Mouse (Mus musculus) stomach, embryonic 15.5 days (tissue): ENCODE data around the gene Fam90a1a. TPM values are rescaled to one million over a fixed set of nuclear protein-coding genes. Genes with fewer than 3 reads are reported as not detected.
"Not testable (repeated sequence)": the region's sequence is repeated elsewhere in the genome, so short reads cannot be mapped to it uniquely, and the experiment has no call there.

Experiments used
- ATAC-seq: fragments of 200-750 bp; cut with Nextera tagmentation; 2 replicates; pipeline ENCODE4 v1.8.0; 2017; ENCODE audit warnings: low read depth, moderate number of reproducible peaks, moderate TSS enrichment; ENCODE audit not compliant: insufficient read depth, low FRiP score
- H3K27ac ChIP-seq: fragments of 300-500 bp; sonication (generic); 2 replicates; pipeline ENCODE4 v1.5.1; 2015; ENCODE audit warnings: mild to moderate bottlenecking, inconsistent platforms
- H3K27me3 ChIP-seq: fragments of 300-500 bp; sonication (generic); replicated peaks from 2 replicates; pipeline ENCODE4 v1.6.1; 2015; ENCODE audit warnings: inconsistent platforms
- H3K36me3 ChIP-seq: fragments of 300-500 bp; sonication (generic); 2 replicates; pipeline ENCODE4 v1.6.1; 2015; ENCODE audit warnings: inconsistent platforms
- H3K4me1 ChIP-seq: fragments of 300-500 bp; sonication (generic); 2 replicates; pipeline ENCODE4 v1.6.1; 2015; ENCODE audit warnings: inconsistent platforms
- H3K4me2 ChIP-seq: fragments of 300-500 bp; sonication (generic); 2 replicates; pipeline ENCODE4 v1.6.1; 2015; ENCODE audit warnings: mild to moderate bottlenecking, inconsistent platforms
- H3K4me3 ChIP-seq: fragments of 300-500 bp; sonication (generic); replicated peaks from 2 replicates; pipeline ENCODE4 v1.5.1; 2015; ENCODE audit warnings: inconsistent platforms
- H3K9ac ChIP-seq: fragments of 300-500 bp; sonication (generic); 2 replicates; pipeline ENCODE4 v1.6.1; 2015; ENCODE audit warnings: inconsistent platforms
- H3K9me3 ChIP-seq: fragments of 300-500 bp; sonication (generic); 2 replicates; pipeline ENCODE4 v1.6.1; 2016; ENCODE audit warnings: inconsistent platforms
- WGBS: fragments of 180-500 bp; shearing (Covaris S2); methylation state at CpG from one replicate; pipeline ENCODE4 v1.1.7; 2015; 5-methylcytosine and 5-hydroxymethylcytosine counted together
- polyA plus RNA-seq: library from polyadenylated mRNA; unstranded; fragments of >200 nt; fragmentation: Nextera tagmentation; extraction: Ambion mirVana; gene quantifications from 2 replicates; pipeline ENCODE4 v1.2.1, GENCODE M21; 2015

Gene Fam90a1a
- not detected in 2 replicates for polyA plus RNA-seq

DNA sequence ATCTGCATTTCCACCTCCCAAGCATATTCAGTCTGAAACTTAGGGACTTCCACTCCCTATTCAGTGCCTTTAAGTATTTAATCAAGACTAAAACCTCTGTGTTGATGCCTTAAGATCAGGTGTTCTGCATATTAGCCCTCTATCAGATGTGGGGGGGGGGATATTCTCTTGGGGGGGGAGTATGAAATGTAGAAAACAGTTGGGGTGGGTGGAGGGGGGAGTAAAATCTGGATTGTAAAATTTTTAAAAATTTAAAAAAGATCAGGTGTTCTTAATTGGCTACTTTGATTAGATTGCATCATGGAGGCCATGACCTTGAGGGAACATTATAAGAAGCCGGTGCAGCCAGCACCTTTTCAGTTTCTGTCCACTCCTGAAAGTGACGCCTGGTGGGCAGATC lies at the start of gene Fam90a1a:
TSS of gene Fam90a1a (plus strand) at position 301 of the 400 bp plus-strand sequence.
- 71% methylated on average over 2 of the region's 2 CpGs for WGBS

DNA sequence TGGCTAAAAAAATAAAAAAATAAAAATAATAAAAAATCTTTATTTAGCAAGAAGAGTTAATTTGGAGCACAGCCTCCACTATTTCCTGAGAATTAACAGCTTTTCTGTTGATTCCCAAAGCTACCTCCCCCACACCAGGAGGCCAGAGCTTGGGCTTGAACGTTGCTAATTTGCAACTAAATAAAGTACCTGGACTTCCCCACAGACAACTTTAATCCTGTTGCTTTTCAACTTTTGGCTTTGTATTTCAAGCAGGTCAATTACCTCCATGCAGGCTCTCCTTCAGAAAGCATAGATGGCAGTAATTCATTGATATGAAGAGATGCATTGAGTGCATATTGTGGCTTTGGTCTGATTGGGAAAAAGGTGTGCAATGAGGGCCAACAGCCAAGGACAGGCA lies 46.6 kb upstream of the Fam90a1a start:
- Histone ChIP-seq H3K4me1 (no peaks in the 10 kb centered on the region), H3K9ac (no peak overlapping the region), H3K27ac (no peak overlapping the region), H3K4me3 (no peak overlapping the region), H3K36me3 (no peaks in the 10 kb centered on the region), H3K27me3 (no peaks in the 10 kb centered on the region), H3K4me2 (no peak overlapping the region), H3K9me3 (no peaks in the 10 kb centered on the region)
- ATAC-seq = no peak
- 12% methylated on average over 1 of the region's 1 CpGs for WGBS

More for the DNA sequence above, at the start of gene Fam90a1a:
- no peak within 1 kb of the TSS for H3K4me3 ChIP-seq
- H3K9me3 ChIP-seq = no peaks in the 10 kb centered on the region
- H3K27me3 ChIP-seq = no peaks in the 10 kb centered on the region
- H3K36me3 ChIP-seq = no peaks in the 10 kb centered on the region
- no peak within 1 kb of the TSS for H3K27ac ChIP-seq
- no peak within 1 kb of the TSS for H3K9ac ChIP-seq
- no peak within 1 kb of the TSS for H3K4me2 ChIP-seq
- no peak for ATAC-seq
- no peaks in the 10 kb centered on the region for H3K4me1 ChIP-seq

DNA sequence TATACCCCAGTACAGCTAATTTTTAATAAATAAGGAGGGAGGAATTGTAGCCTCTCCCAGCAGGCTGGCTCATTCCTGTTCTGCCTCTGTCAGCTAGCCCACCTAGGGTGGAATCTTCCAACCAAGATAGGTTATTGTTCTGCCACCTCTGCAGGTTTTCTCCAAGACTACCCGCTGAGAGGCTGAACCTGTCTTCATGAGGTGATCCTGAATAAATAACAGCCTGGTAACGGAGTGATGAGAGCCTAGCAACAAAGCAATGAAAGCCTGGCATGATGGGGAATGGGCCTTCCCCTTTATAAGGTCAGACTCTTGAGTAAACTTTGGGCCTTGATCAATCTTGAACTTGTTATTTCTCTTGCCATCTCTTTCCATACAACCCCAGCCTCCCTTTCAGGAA lies 46.0 kb upstream of the Fam90a1a start:
- H3K4me3 ChIP-seq = no peak overlapping the region
- H3K4me2 ChIP-seq = no peak overlapping the region
- no peaks in the 10 kb centered on the region for H3K9me3 ChIP-seq
- no peak overlapping the region for H3K27ac ChIP-seq
- H3K4me1 ChIP-seq = no peaks in the 10 kb centered on the region
- no peaks in the 10 kb centered on the region for H3K36me3 ChIP-seq
- no peak overlapping the region for H3K9ac ChIP-seq
- no peak for ATAC-seq
- 24% methylated on average over 2 of the region's 2 CpGs for whole genome bisulfite sequencing
- no peaks in the 10 kb centered on the region for H3K27me3 ChIP-seq

DNA sequence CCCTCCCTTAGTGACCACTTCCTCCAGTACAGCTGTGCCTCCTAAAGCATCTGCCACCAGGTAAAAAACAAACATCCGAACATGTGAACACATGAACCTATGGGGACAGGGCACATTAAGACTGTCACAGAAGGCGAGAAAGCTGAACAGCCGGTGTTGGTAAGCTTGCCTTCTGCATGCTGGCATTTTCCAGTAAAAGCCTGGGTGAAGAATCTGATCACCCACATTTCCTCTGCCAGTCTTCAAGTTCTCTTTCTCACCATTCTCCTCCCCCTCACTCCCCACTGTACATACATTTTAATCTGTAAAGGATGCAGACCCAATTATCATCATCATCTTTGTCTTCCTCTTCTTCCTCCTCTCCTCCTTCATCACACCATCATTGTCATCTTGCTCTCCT lies 42.9 kb upstream of the Fam90a1a start:
- H3K9me3 ChIP-seq = no peaks in the 10 kb centered on the region
- H3K9ac ChIP-seq = no peak overlapping the region
- ATAC-seq = no peak
- H3K4me2 ChIP-seq = no peak overlapping the region
- no peaks in the 10 kb centered on the region for H3K36me3 ChIP-seq
- H3K27ac ChIP-seq = no peak overlapping the region
- H3K4me3 ChIP-seq = no peak overlapping the region
- 82% methylated on average over 3 of the region's 3 CpGs for WGBS
- H3K27me3 ChIP-seq = no peaks in the 10 kb centered on the region
- no peaks in the 10 kb centered on the region for H3K4me1 ChIP-seq

DNA sequence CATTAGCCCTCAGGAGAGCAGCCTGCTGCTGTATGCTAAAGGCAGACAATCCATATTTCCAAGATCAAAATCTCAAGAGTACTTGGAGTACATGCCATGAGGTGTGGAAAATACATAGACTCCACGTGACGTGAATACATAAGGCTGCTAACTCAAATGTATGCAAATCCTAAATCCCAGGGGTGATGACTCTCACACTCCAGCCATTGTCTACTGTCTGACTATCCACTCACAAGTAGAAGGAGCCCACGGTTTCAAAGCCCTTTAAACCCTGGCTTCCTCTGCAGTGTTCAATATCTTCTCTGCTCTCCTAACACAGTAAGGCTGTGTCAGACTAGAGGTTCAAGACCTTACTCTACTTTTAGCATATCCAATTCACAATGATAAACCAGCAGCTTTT lies 27.8 kb upstream of the Fam90a1a start:
- not testable (repeated sequence) for H3K27ac ChIP-seq, H3K27me3 ChIP-seq, H3K9me3 ChIP-seq, H3K4me3 ChIP-seq, H3K4me1 ChIP-seq, H3K36me3 ChIP-seq, H3K9ac ChIP-seq, H3K4me2 ChIP-seq, ATAC-seq
- 74% methylated on average over 3 of the region's 3 CpGs for WGBS

DNA sequence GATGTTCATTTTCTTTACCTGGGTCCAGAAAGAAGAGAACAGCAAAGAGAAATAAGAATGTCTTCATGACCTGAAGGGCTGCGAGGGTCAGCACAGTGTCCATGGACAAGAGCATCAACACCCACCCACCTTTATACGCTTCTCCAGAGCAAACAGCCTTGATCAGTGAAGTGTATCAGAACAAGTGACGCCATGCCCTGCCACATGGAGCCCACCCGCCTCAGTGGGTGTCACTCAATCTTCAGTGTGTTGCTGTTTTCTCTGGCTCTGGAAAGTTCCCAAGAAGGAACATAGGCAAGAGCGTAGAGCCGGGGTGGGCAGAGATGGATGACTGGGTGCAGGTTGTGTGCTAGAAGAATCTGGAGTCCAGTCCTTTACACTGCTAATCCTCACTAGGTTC lies 25.9 kb upstream of the Fam90a1a start, which contains the start of gene Defb15:
TSS of gene Defb15 (minus strand) at position 101 of the 400 bp plus-strand sequence.
- no peaks in the 10 kb centered on the region for H3K27me3 ChIP-seq
- no peak within 1 kb of the TSS for H3K4me2 ChIP-seq
- ATAC-seq = no peak
- H3K4me3 ChIP-seq = no peak within 1 kb of the TSS
- H3K9ac ChIP-seq = no peak within 1 kb of the TSS
- no peaks in the 10 kb centered on the region for H3K36me3 ChIP-seq
- no peak within 1 kb of the TSS for H3K27ac ChIP-seq
- 90% methylated on average over 6 of the region's 6 CpGs for WGBS
- no peaks in the 10 kb centered on the region for H3K9me3 ChIP-seq
- H3K4me1 ChIP-seq = no peaks in the 10 kb centered on the region

DNA sequence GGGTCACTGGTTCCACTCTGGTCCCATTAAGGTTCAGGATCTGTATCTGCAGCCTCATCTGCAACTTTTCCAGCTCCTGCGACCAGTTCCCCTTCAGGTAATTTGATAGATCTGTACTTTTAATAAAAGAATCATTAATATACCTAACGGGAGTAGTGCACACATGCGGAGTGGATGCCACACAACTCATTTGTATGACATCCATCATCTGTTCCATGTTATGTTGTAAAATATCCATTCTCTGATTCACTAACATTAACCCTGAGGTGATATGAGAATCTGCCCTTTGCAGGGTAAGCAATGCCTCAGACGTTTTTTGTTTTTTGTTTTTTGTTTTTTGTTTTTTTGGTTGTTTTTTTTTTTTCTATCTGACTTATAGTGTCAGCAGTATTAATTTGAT lies 20.5 kb upstream of the Fam90a1a start, which contains the start of gene Defb35:
TSS of gene Defb35 (plus strand) at position 301 of the 400 bp plus-strand sequence.
- not testable (repeated sequence) for ATAC-seq, H3K4me1 ChIP-seq, H3K4me2 ChIP-seq, H3K9me3 ChIP-seq, H3K27ac ChIP-seq, H3K4me3 ChIP-seq, H3K9ac ChIP-seq, H3K36me3 ChIP-seq, H3K27me3 ChIP-seq
- 78% methylated on average over 4 of the region's 4 CpGs for WGBS

DNA sequence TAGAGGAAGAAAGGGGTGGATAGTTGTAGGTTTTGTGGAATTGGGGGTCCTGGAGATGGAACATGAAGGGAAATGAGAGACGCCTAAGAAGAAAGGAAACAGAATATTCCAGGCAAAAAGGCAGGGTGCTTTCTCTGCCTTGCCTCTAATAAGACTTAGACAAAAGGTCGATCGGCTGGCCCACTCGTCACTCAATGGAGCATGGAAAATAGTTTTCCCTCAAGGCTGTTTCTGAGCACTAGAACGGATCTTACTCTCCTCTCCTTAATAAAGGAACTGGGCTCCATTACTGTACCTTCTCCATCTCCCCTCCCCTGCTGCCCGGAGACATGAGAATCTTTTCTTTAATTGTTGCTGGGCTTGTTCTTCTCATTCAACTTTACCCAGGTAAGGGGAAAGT lies 12.1 kb upstream of the Fam90a1a start, which contains the start of gene Defb13:
TSS of gene Defb13 (plus strand) at position 301 of the 400 bp plus-strand sequence.
- H3K9me3 ChIP-seq = no peaks in the 10 kb centered on the region
- no peak within 1 kb of the TSS for H3K9ac ChIP-seq
- 82% methylated on average over 6 of the region's 6 CpGs for WGBS
- no peaks in the 10 kb centered on the region for H3K36me3 ChIP-seq
- H3K27ac ChIP-seq = no peak within 1 kb of the TSS
- no peak within 1 kb of the TSS for H3K4me3 ChIP-seq
- H3K27me3 ChIP-seq = no peaks in the 10 kb centered on the region
- no peaks in the 10 kb centered on the region for H3K4me1 ChIP-seq
- no peak for ATAC-seq
- no peak within 1 kb of the TSS for H3K4me2 ChIP-seq

DNA sequence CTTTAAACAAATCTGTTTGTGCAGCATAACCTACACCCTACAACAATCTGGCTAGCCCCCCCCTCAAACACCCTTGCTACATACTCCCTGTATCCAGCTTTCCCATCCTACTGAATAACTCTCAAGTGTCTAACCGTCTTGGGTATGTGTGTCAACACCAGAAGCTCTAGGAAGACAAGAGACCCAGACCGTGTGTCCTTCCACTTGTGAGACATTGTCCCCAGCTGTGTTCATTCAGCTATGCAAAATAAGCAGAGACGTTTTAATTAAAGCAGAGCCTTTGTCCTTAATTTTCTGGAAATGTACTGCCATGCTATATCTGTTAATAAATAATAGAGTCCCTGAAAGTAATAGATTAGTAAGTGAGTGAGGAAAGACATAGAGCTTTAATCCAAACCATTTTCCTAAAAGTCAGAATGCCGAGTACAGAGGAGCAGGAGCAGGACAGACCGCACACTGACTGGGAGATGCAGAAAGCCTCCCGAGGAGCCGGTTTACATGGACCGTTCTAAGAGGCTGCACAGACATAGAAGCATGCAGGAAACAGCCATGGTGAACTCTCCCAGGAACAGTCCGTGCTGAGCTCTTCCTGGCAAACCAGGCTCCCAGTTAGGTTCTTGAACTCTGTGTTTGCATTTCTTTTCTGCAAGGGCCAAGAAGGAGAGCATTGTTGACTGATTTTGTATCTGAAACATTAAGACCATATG lies 11.1 kb upstream of the Fam90a1a start:
- Histone ChIP-seq H3K27me3 (no peaks in the 10 kb centered on the region), H3K9me3 (no peaks in the 10 kb centered on the region), H3K36me3 (no peaks in the 10 kb centered on the region), H3K4me1 (no peaks in the 10 kb centered on the region), H3K4me3 (no peak overlapping the region), H3K9ac (no peak overlapping the region), H3K4me2 (no peak overlapping the region), H3K27ac (no peak overlapping the region)
- ATAC-seq = no peak
- WGBS = 67% methylated on average over 9 of the region's 9 CpGs

DNA sequence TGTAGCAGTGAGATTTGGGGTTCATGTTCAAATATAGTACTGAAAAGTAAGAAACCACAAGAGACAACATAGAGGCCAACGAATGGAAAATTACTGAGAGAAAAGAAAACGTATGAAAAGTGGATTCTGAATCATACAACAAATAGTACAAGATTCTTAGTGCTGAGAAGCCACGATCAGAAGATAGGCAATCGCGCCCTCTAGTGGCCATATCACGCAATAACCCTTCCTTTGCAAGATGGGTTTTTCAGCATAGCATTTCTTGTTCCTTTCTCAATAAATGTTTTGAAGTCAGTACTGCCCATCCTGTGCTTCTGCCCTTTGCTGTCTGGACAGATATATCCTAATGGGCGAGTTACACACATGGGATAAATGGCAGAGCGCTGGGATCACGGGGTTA lies 3.2 kb upstream of the Fam90a1a start:
- H3K9me3 ChIP-seq = no peaks in the 10 kb centered on the region
- 7% methylated on average over 9 of the region's 9 CpGs for WGBS
- H3K4me2 ChIP-seq = no peak overlapping the region
- no peak overlapping the region for H3K4me3 ChIP-seq
- ATAC-seq = no peak
- H3K36me3 ChIP-seq = no peaks in the 10 kb centered on the region
- no peak overlapping the region for H3K9ac ChIP-seq
- H3K27me3 ChIP-seq = no peaks in the 10 kb centered on the region
- no peak overlapping the region for H3K27ac ChIP-seq
- H3K4me1 ChIP-seq = no peaks in the 10 kb centered on the region

DNA sequence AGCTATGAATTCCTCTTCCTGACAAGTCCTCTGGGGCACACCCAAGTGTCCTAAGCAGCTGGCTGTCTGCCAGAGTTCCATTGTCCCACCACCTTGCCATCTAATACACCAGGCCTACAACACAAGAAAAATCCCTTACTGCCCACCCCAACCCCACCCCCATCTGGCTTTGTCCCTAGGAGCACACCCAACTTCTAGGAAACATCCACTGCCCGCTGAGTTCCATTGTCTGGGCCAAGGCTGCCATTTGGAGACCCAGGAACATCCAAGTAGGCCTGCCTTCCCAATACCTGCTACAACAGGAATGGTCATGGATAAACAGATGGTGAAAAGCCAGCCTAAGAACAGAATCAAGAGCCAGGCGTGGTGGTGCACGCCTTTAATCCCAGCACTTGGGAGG lies 2.2 kb upstream of the Fam90a1a start:
- Histone ChIP-seq H3K27me3 (no peaks in the 10 kb centered on the region), H3K36me3 (no peaks in the 10 kb centered on the region), H3K4me2 (no peak overlapping the region), H3K4me1 (no peaks in the 10 kb centered on the region), H3K9ac (no peak overlapping the region), H3K27ac (no peak overlapping the region), H3K4me3 (no peak overlapping the region), H3K9me3 (no peaks in the 10 kb centered on the region)
- WGBS = 81% methylated on average over 3 of the region's 3 CpGs
- no peak for ATAC-seq

DNA sequence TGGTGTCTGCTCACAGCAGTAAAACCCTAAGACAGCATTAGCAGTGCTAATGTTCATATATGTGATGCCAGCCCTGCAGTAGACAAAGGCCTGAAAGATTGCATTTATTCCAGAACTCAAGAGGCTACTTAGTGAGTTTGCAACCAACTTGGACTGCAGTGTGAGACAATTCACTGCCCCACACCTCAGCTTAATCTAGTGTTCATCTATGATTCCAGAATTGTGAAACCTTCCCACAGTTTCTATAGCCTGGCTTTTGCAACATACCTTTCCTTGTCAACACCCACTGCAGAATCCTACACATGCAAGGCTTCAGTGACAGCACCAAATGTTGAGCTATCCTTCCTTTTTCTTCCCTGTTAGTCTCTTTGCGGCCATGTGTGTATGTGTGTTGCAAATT lies 8.1 kb downstream of the Fam90a1a start:
- Histone ChIP-seq H3K4me2 (no peak overlapping the region), H3K27me3 (no peaks in the 10 kb centered on the region), H3K36me3 (no peaks in the 10 kb centered on the region), H3K9me3 (no peaks in the 10 kb centered on the region), H3K4me3 (no peak overlapping the region), H3K9ac (no peak overlapping the region), H3K27ac (no peak overlapping the region), H3K4me1 (no peaks in the 10 kb centered on the region)
- 69% methylated on average over 1 of the region's 1 CpGs for WGBS
- ATAC-seq = no peak

DNA sequence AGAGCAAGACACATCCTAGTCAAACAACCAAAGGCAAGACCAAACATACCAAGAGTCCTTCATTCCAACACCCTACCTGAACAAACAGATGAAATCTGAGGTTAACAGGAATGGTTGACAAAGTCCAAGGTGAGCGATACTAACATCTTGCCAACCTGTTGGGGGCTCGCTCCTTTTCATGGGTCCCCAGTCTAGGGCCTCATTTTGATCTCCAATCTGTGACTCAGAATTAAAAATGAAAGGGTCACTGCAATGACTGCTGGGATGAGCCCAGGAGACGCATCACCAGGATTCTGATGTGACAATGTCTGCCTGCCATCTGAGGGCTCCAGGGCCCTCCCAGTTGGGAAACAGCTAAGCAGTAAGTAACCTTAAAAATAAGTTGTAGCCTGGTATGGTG lies 11.0 kb downstream of the Fam90a1a start, which contains the start of gene Ccdc70:
TSS of gene Ccdc70 (plus strand) at position 301 of the 400 bp plus-strand sequence.
- Histone ChIP-seq H3K27ac (no peak within 1 kb of the TSS), H3K4me1 (no peaks in the 10 kb centered on the region), H3K9ac (no peak within 1 kb of the TSS), H3K4me3 (no peak within 1 kb of the TSS), H3K4me2 (no peak within 1 kb of the TSS), H3K9me3 (no peaks in the 10 kb centered on the region), H3K27me3 (no peaks in the 10 kb centered on the region), H3K36me3 (no peaks in the 10 kb centered on the region)
- 69% methylated on average over 3 of the region's 3 CpGs for WGBS
- ATAC-seq = no peak
